Mouse (Mus musculus): ENCODE results near the gene Atg4d. TPM values are rescaled to one million over a fixed set of nuclear protein-coding genes. Genes with fewer than 3 reads are reported as not detected.

Atg4d gene
- polyA plus RNA-seq, 1 experiment, result 40.3 TPM

DNA sequence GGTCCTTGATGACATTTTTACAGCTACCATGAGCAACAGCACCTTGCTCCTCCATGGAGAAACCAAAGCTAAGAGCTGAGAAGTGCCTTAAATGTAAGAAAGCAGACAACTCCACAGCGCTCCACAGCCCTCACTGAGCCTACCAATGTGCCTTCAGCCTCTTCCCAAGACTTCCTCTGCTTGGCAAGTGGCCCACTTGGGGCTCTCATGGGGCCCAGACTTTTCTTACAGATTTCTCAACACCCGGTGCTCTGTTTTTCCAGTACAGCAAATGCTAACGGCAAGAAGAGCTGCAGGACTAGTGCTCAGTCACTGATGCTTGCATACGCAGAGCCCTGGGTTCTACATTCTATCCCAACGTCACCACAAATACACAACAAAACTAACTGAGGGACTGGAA, 12.7 kb downstream of the Atg4d start:
- TF ChIP-seq POLR2A (IDR thresholded peaks at IDR 0.05; ENCODE audit: extremely low read depth, insufficient read depth, low read length) (no peak), CTCF (IDR thresholded peaks at IDR 0.05; ENCODE audit: extremely low read depth, insufficient read depth, low read length) (no peak)
- Histone ChIP-seq H3K4me1 (ENCODE audit: control insufficient read depth, insufficient read depth, low read length) (no peaks in the 10 kb centered on the region), H3K4me3 (ENCODE audit: insufficient read depth, low read length) (no peak overlapping the region), H3K27ac (ENCODE audit: insufficient read depth, low read length) (no peak overlapping the region)

DNA sequence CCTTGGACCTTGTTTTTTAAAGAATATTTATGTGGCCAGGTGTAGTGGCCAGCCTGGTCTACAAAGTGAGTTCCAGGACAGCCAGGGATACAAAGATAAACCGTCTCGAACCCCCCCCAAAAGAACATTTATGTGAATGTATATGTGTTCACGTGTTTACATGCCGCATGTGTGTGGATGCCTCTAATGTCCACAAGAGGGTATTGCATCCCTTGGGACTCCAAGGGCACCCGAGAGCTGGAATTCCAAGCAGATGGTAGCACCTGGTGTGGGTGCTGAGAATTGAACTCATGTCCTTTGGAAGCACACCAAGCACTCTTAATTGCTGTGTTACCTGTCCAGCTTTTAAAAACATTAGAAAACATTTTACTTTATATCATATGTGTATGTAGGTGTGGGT, 18.5 kb downstream of the Atg4d start:
- no peak for TF ChIP-seq CTCF (IDR thresholded peaks at IDR 0.05; ENCODE audit: extremely low read depth, insufficient read depth, low read length)
- no peak for TF ChIP-seq POLR2A (IDR thresholded peaks at IDR 0.05; ENCODE audit: extremely low read depth, insufficient read depth, low read length)
- Histone ChIP-seq H3K27ac (ENCODE audit: insufficient read depth, low read length) (no peak overlapping the region), H3K4me1 (ENCODE audit: control insufficient read depth, insufficient read depth, low read length) (peaks cover 7% of the 10 kb centered on the region; the same call in 1 of the 2 replicates), H3K4me3 (ENCODE audit: insufficient read depth, low read length) (no peak overlapping the region)

DNA sequence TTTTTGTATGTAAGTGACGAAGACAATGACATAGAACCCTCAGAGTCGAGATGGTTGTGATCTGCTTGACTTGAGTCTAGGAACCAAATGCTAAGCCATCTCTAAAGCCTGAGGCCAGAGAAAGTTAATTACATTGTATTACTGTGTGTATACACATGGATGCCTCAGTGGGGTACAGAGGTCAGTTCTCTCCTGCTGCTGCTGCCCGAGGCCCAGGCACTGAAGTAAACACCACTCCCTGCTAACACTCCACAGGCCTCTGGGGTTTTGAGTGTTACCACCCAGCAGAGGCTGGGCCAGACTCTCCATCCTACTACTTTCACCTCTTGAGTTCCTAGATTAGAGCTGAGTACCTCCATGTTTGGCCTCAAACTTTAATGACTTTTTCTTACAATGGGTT, 18.9 kb downstream of the Atg4d start:
- no peak overlapping the region for H3K4me3 ChIP-seq (ENCODE audit: insufficient read depth, low read length)
- TF ChIP-seq POLR2A (IDR thresholded peaks at IDR 0.05; ENCODE audit: extremely low read depth, insufficient read depth, low read length) (no peak), CTCF (IDR thresholded peaks at IDR 0.05; ENCODE audit: extremely low read depth, insufficient read depth, low read length) (no peak)
- peaks cover 8% of the 10 kb centered on the region; the same call in 1 of the 2 replicates for H3K4me1 ChIP-seq (ENCODE audit: control insufficient read depth, insufficient read depth, low read length)
- no peak overlapping the region for H3K27ac ChIP-seq (ENCODE audit: insufficient read depth, low read length)

- Histone ChIP-seq H3K4me1 (ENCODE audit: control insufficient read depth, insufficient read depth, low read length) (peaks cover 8% of the 10 kb centered on the region; the same call in 1 of the 2 replicates), H3K4me3 (ENCODE audit: insufficient read depth, low read length) (no peak overlapping the region; the same call in 1 of the 2 replicates), H3K27ac (ENCODE audit: insufficient read depth, low read length) (no peak overlapping the region)
- TF ChIP-seq POLR2A (IDR thresholded peaks at IDR 0.05; ENCODE audit: extremely low read depth, insufficient read depth, low read length) (no peak), CTCF (IDR thresholded peaks at IDR 0.05; ENCODE audit: extremely low read depth, insufficient read depth, low read length) (no peak)
Observed at GRCm38 (mm10) chr9:21286753-21287152, 21.7 kb downstream of the Atg4d start.

- H3K27ac ChIP-seq (ENCODE audit: insufficient read depth, low read length), result peak within 1 kb of the TSS; percentile 62
- H3K4me3 ChIP-seq (ENCODE audit: insufficient read depth, low read length), result peak within 1 kb of the TSS; percentile 88
- H3K4me1 ChIP-seq (ENCODE audit: control insufficient read depth, insufficient read depth, low read length), result peaks cover 8% of the 10 kb centered on the region; the same call in 1 of the 2 replicates
- TF ChIP-seq CTCF (IDR thresholded peaks at IDR 0.05; ENCODE audit: extremely low read depth, insufficient read depth, low read length), result no peak
- TF ChIP-seq POLR2A (IDR thresholded peaks at IDR 0.05; ENCODE audit: extremely low read depth, insufficient read depth, low read length), result peak; percentile 91
Observed at GRCm38 (mm10) chr9:21287571-21288402, 22.7 kb downstream of the Atg4d start, which contains the start of gene Kri1. TSS of gene Kri1 (minus strand) at chr9:21287969.

DNA sequence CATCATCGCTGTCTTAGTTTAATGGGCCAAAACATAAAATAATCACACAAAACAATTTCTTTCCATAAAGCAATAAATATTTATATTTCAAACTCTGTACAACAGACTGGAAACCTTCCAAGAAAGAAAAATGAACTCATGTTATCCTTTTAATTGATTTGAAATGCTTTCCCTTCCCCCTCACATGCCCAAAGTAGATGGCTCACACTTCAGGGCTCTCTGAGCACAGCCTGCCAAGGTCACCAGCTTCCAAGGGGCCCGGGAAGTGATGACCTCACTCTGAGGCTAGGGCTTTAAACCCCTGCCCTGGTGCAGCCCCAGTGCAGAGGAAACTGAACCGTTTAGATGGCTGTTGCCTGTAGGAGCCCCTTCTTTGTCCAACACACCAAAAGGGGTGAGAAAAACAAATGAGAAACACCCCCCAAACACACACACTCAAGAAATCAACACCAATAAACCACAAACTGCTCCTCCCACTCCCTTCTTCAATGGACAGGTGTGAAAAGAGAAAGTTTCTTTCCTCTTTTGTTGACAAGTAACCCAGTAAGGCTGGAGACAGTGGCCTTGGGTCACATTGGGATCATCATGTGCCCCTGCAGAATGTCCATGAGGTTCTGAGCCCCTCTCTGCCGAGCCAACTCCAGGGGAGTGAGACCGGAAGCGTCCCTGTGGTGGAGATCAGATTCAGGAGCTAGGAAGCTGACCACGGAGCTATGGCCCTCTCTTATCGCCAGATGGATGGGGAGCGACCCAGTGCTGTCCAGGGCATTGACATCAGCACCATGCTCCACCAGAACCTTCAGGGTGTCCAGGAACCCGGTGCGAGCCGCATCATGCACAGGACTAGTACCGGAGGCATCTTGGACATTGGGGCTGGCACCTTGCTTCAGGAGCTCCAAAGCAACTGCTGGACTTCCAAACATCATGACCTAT, 23.6 kb downstream of the Atg4d start:
- no peak for TF ChIP-seq POLR2A (IDR thresholded peaks at IDR 0.05; ENCODE audit: extremely low read depth, insufficient read depth, low read length)
- no peak for TF ChIP-seq CTCF (IDR thresholded peaks at IDR 0.05; ENCODE audit: extremely low read depth, insufficient read depth, low read length)
- peak overlapping the region; percentile 53; the same call in 1 of the 2 replicates for H3K27ac ChIP-seq (ENCODE audit: insufficient read depth, low read length)
- H3K4me3 ChIP-seq (ENCODE audit: insufficient read depth, low read length), result peak overlapping the region; percentile 88
- H3K4me1 ChIP-seq (ENCODE audit: control insufficient read depth, insufficient read depth, low read length), result peaks cover 8% of the 10 kb centered on the region; the same call in 1 of the 2 replicates

- TF ChIP-seq POLR2A (IDR thresholded peaks at IDR 0.05; ENCODE audit: extremely low read depth, insufficient read depth, low read length), result no peak
- TF ChIP-seq CTCF (IDR thresholded peaks at IDR 0.05; ENCODE audit: extremely low read depth, insufficient read depth, low read length), result no peak
- H3K27ac ChIP-seq (ENCODE audit: insufficient read depth, low read length), result no peak overlapping the region
- peaks cover 8% of the 10 kb centered on the region; the same call in 1 of the 2 replicates for H3K4me1 ChIP-seq (ENCODE audit: control insufficient read depth, insufficient read depth, low read length)
- H3K4me3 ChIP-seq (ENCODE audit: insufficient read depth, low read length), result 0 out of 2 replicates have a peak overlapping the region, but pooled peaks have one; percentile 98
Observed at GRCm38 (mm10) chr9:21289337-21289671, 24.2 kb downstream of the Atg4d start.

DNA sequence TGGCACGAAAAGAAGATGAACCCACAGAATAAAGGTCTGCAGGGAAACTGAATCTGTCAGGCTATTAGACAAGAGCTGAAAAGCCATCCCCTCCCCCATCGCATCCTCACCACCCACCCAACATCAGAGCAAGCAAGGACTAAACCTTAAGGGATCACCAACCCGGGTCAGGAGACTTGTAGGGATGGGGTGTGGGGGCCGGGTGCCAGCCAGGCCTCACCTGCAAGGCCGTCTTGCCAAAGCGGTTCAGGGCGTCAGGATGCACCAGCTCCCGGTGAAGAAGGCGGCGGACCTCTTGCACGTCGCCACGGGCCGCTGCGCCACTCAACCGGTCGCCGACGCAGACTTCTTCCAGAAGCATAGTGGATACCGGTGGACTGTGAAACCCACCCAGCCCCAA, 25.5 kb downstream of the Atg4d start:
- no peak for TF ChIP-seq POLR2A (IDR thresholded peaks at IDR 0.05; ENCODE audit: extremely low read depth, insufficient read depth, low read length)
- TF ChIP-seq CTCF (IDR thresholded peaks at IDR 0.05; ENCODE audit: extremely low read depth, insufficient read depth, low read length), result no peak
- peak overlapping the region; percentile 49 for H3K27ac ChIP-seq (ENCODE audit: insufficient read depth, low read length)
- H3K4me3 ChIP-seq (ENCODE audit: insufficient read depth, low read length), result peak overlapping the region; percentile 98
- H3K4me1 ChIP-seq (ENCODE audit: control insufficient read depth, insufficient read depth, low read length), result peaks cover 8% of the 10 kb centered on the region; the same call in 1 of the 2 replicates
